Mouse (Mus musculus): ENCODE measurements around the gene Nudt5. TPM values are rescaled to one million over a fixed set of nuclear protein-coding genes. Genes with fewer than 3 reads are reported as not detected.

Gene Nudt5
- total and polyA plus RNA-seq, 3 experiments: 82.1 to 141 TPM; not detected in 1

- H3K27me3 ChIP-seq (ENCODE audit: control insufficient read depth in 1 of 2, insufficient read depth in 2 of 2, low read length in 2 of 2): no peaks in the 10 kb centered on the region
- no peaks in the 10 kb centered on the region for H3K79me2 ChIP-seq (ENCODE audit: control insufficient read depth, insufficient read depth, low read length, poor library complexity)
- no peaks in the 10 kb centered on the region for H3K4me1 ChIP-seq (ENCODE audit: control insufficient read depth in 1 of 2, insufficient read depth in 2 of 2, low read length in 2 of 2)
- H3K9ac ChIP-seq (ENCODE audit: control insufficient read depth, low read depth, low read length, poor library complexity, severe bottlenecking): no peak overlapping the region
- no peak for DNase-seq (ENCODE audit: low read depth, low spot score)
- TF ChIP-seq MAZ (IDR thresholded peaks at IDR 0.05; ENCODE audit: low read depth, low read length) (no peak), EP300 (IDR thresholded peaks at IDR 0.05; ENCODE audit: low read depth in 1 of 2, low read length in 2 of 2) (no peak), MYC (IDR thresholded peaks at IDR 0.05; ENCODE audit: low read depth, low read length) (no peak), HCFC1 (IDR thresholded peaks at IDR 0.05; ENCODE audit: low read depth, low read length) (no peak), SIN3A (IDR thresholded peaks at IDR 0.05; ENCODE audit: low read length) (no peak), ETS1 (IDR thresholded peaks at IDR 0.05; ENCODE audit: low read depth, low read length) (no peak), NELFE (IDR thresholded peaks at IDR 0.05; ENCODE audit: low read depth, low read length) (no peak)
- H3K27ac ChIP-seq (ENCODE audit: control insufficient read depth, low read depth, low read length): no peak overlapping the region
- H3K36me3 ChIP-seq (ENCODE audit: control insufficient read depth in 1 of 2, insufficient read depth in 2 of 2, low read length in 2 of 2): peaks cover 0 to 65% of the 10 kb centered on the region in 2 experiments; a peak in 2 of 4 replicates
- no peak overlapping the region for H3K4me3 ChIP-seq (ENCODE audit: control insufficient read depth in 1 of 2, insufficient read depth in 1 of 2, low read depth in 2 of 2, low read length in 2 of 2)
- H3K9me3 ChIP-seq (replicated peaks; ENCODE audit: insufficient read depth, low read length): no peaks in the 10 kb centered on the region
Measured at GRCm38 (mm10) chr2:5869746-5870145, 24.9 kb downstream of the Nudt5 start.

DNA sequence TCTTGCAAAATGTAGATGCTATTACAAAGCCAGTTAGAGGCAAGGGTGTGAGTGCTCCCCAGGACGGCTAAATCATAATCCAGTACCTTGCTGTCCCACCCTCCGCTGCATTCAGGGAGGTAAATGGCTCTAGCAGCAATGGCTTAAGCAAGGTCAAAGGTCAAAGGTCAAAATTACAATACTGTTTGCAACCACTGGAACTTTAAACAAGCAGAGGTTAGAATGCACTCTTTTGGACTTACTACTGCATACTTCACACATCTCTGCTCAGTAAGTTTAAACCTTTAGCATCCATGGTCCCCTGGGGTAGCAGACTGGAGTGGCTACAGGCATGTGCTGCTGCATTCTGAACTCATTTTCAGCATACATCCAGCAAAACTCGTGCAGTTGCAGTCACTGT, 32.6 kb downstream of the Nudt5 start:
- Histone ChIP-seq H3K27ac (ENCODE audit: control insufficient read depth, low read depth, low read length) (no peak overlapping the region), H3K9ac (ENCODE audit: control insufficient read depth, low read depth, low read length, poor library complexity, severe bottlenecking) (no peak overlapping the region), H3K4me3 (ENCODE audit: control insufficient read depth in 1 of 2, insufficient read depth in 1 of 2, low read depth in 2 of 2, low read length in 2 of 2) (no peak overlapping the region), H3K27me3 (ENCODE audit: control insufficient read depth in 1 of 2, insufficient read depth in 2 of 2, low read length in 2 of 2) (no peaks in the 10 kb centered on the region), H3K36me3 (ENCODE audit: control insufficient read depth in 1 of 2, insufficient read depth in 2 of 2, low read length in 2 of 2) (peaks cover 0 to 46% of the 10 kb centered on the region in 2 experiments; a peak in 2 of 4 replicates), H3K79me2 (ENCODE audit: control insufficient read depth, insufficient read depth, low read length, poor library complexity) (no peaks in the 10 kb centered on the region), H3K9me3 (replicated peaks; ENCODE audit: insufficient read depth, low read length) (no peaks in the 10 kb centered on the region), H3K4me1 (ENCODE audit: control insufficient read depth in 1 of 2, insufficient read depth in 2 of 2, low read length in 2 of 2) (no peaks in the 10 kb centered on the region)
- TF ChIP-seq CTCF (IDR thresholded peaks at IDR 0.05 in 2 of 3, conservative IDR thresholded peaks at IDR 0.05 in 1 of 3; ENCODE audit: control insufficient read depth in 1 of 3, insufficient read depth in 1 of 3, low read depth in 2 of 3, low read length in 3 of 3, poor library complexity in 1 of 3, severe bottlenecking in 1 of 3): no peak
- TF ChIP-seq GATA1 (IDR thresholded peaks at IDR 0.05; ENCODE audit: low read depth, low read length): no peak
- TF ChIP-seq ELF1 (IDR thresholded peaks at IDR 0.05; ENCODE audit: low read depth, low read length): no peak
- TF ChIP-seq ZC3H11A (IDR thresholded peaks at IDR 0.05; ENCODE audit: low read depth, low read length): no peak
- TF ChIP-seq ZNF384 (IDR thresholded peaks at IDR 0.05; ENCODE audit: low read depth, low read length): no peak
- no peak for TF ChIP-seq POLR2AphosphoS5 (IDR thresholded peaks at IDR 0.05; ENCODE audit: borderline replicate concordance, low read depth, low read length)
- TF ChIP-seq POLR2A (IDR thresholded peaks at IDR 0.05; ENCODE audit: control insufficient read depth in 1 of 2, insufficient read depth in 1 of 2, low read depth in 1 of 2, low read length in 2 of 2, poor library complexity in 1 of 2): no peak
- TF ChIP-seq SMC3 (IDR thresholded peaks at IDR 0.05; ENCODE audit: low read depth, low read length): no peak
- TF ChIP-seq GABPA (IDR thresholded peaks at IDR 0.05; ENCODE audit: low read depth, low read length): no peak
- no peak for TF ChIP-seq E2F4 (IDR thresholded peaks at IDR 0.05; ENCODE audit: borderline replicate concordance, low read depth, low read length)
- TF ChIP-seq BHLHE40 (IDR thresholded peaks at IDR 0.05; ENCODE audit: borderline replicate concordance, low read depth, low read length): no peak
- no peak for TF ChIP-seq NELFE (IDR thresholded peaks at IDR 0.05; ENCODE audit: low read depth, low read length)
- TF ChIP-seq ZKSCAN1 (IDR thresholded peaks at IDR 0.05; ENCODE audit: low read depth, low read length): no peak
- no peak for TF ChIP-seq MYC (IDR thresholded peaks at IDR 0.05; ENCODE audit: low read depth, low read length)
- TF ChIP-seq EP300 (IDR thresholded peaks at IDR 0.05; ENCODE audit: low read depth in 1 of 2, low read length in 2 of 2): no peak
- no peak for TF ChIP-seq JUND (IDR thresholded peaks at IDR 0.05; ENCODE audit: low read depth, low read length)
- no peak for TF ChIP-seq MXI1 (IDR thresholded peaks at IDR 0.05; ENCODE audit: low read depth, low read length)
- no peak for TF ChIP-seq HCFC1 (IDR thresholded peaks at IDR 0.05; ENCODE audit: low read depth, low read length)
- TF ChIP-seq MAX (IDR thresholded peaks at IDR 0.05; ENCODE audit: low read length): no peak
- DNase-seq (ENCODE audit: low read depth, low spot score): no peak
